Mouse (Mus musculus) ES-E14 (cell line): ENCODE measurements around the gene Amn. TPM values are rescaled to one million over a fixed set of nuclear protein-coding genes. Genes with fewer than 3 reads are reported as not detected.

ENCODE experiments used
- DNase-seq: peaks from one replicate; pipeline ENCODE4 v3.0.0-alpha.2; 2013; ENCODE audit warnings: low read depth, low spot score
- H3K27ac ChIP-seq: 2 replicates; pipeline ENCODE4 v1.5.1; 2012; ENCODE audit warnings: low read depth, mild to moderate bottlenecking, low read length, moderate library complexity, mixed read lengths; ENCODE audit not compliant: poor library complexity, insufficient read depth, severe bottlenecking
- H3K36me3 ChIP-seq: 2 replicates; pipeline ENCODE4 v1.6.1; 2012; ENCODE audit warnings: mild to moderate bottlenecking, low read length, moderate library complexity, mixed read lengths; ENCODE audit not compliant: control insufficient read depth, poor library complexity, insufficient read depth, severe bottlenecking
- H3K4me1 ChIP-seq, 2 experiments: fragments of 150-350 bp in 1 of 2; sonication (generic) in 1 of 2; 2 replicates each; pipeline ENCODE4 v1.6.1; 2012; ENCODE audit warnings: low read length in 2 of 2, mild to moderate bottlenecking in 1 of 2, mixed read lengths in 1 of 2; ENCODE audit not compliant: control insufficient read depth in 2 of 2, insufficient read depth in 2 of 2, poor library complexity in 1 of 2
- H3K4me3 ChIP-seq, 2 experiments: fragments of 150-350 bp in 1 of 2; sonication (generic) in 1 of 2; 2 replicates each; pipeline ENCODE4 v1.5.1; 2012; ENCODE audit warnings: low read length in 2 of 2, low read depth in 1 of 2, mild to moderate bottlenecking in 1 of 2, mixed read lengths in 1 of 2; ENCODE audit not compliant: insufficient read depth in 1 of 2, poor library complexity in 1 of 2, severe bottlenecking in 1 of 2
- H3K9ac ChIP-seq: 2 replicates; pipeline ENCODE4 v1.6.1; 2012; ENCODE audit warnings: low read depth, mild to moderate bottlenecking, low read length, mixed read lengths; ENCODE audit not compliant: poor library complexity, insufficient read depth, severe bottlenecking
- H3K9me3 ChIP-seq: fragments of 150-350 bp; sonication (generic); 2 replicates; pipeline ENCODE4 v1.6.1; 2012; ENCODE audit warnings: low read depth, mild to moderate bottlenecking, low read length; ENCODE audit not compliant: control insufficient read depth, insufficient read depth
- CHD2 ChIP-seq: IDR thresholded peaks from 2 replicates; pipeline ENCODE4 v1.6.1; 2014; ENCODE audit warnings: mild to moderate bottlenecking, low read depth, low read length, inconsistent platforms
- HCFC1 ChIP-seq: IDR thresholded peaks from 2 replicates; pipeline ENCODE4 v1.6.1; 2012; ENCODE audit warnings: low read length, inconsistent platforms, borderline replicate concordance; ENCODE audit not compliant: insufficient read depth
- MAFK ChIP-seq: IDR thresholded peaks from 2 replicates; pipeline ENCODE4 v1.6.1; 2014; ENCODE audit warnings: mild to moderate bottlenecking, low read depth, low read length, inconsistent platforms; ENCODE audit not compliant: insufficient read depth
- ZC3H11A ChIP-seq: IDR thresholded peaks from 2 replicates; pipeline ENCODE4 v1.6.1; 2012; ENCODE audit warnings: low read depth, mild to moderate bottlenecking, inconsistent platforms, low read length, borderline replicate concordance
- ZNF384 ChIP-seq: IDR thresholded peaks from 2 replicates; pipeline ENCODE4 v1.6.1; 2012; ENCODE audit warnings: low read depth, low read length, inconsistent platforms
- in situ Hi-C, 2 experiments: fragments of 600-800 bp; cut with MboI; formaldehyde crosslinking; loops; one replicate each; pipeline ENCODE4 v1.15.1; 2025; ENCODE audit warnings: low sequenced_read_pairs in 2 of 2, inconsistent platforms in 1 of 2; ENCODE audit not compliant: unreplicated experiment in 2 of 2
- total RNA-seq: library from RNA; depleted of rRNA; stranded (reverse); fragments of 300-350 nt; gene quantifications from 2 replicates; pipeline ENCODE4 v1.2.3, GENCODE M21; 2012

The Amn gene
- total RNA-seq, 1 experiment, result 15.5 TPM

GRCm38 (mm10) chr12:111274447-111275149 is 3.7 kb downstream of the Amn start:
- no peak for DNase-seq

GRCm38 (mm10) chr12:111275150-111275841 is 4.4 kb downstream of the Amn start:
- in situ Hi-C loops, result no loop called here
- no peak for DNase-seq
- Histone ChIP-seq H3K4me1 (peaks cover 0 to 10% of the 10 kb centered on the region in 2 experiments; a peak in 1 of 4 replicates), H3K9ac (no peak overlapping the region), H3K36me3 (no peaks in the 10 kb centered on the region), H3K4me3 (peak overlapping the region; percentile 51 to 52), H3K9me3 (no peaks in the 10 kb centered on the region), H3K27ac (no peak overlapping the region)
- TF ChIP-seq ZNF384 (no peak), MAFK (no peak), CHD2 (no peak), HCFC1 (no peak), ZC3H11A (no peak)

More at GRCm38 (mm10) chr12:111274447-111275149, 3.7 kb downstream of the Amn start:
- peaks cover 0 to 13% of the 10 kb centered on the region in 2 experiments; a peak in 1 of 4 replicates for H3K4me1 ChIP-seq
- no peak overlapping the region for H3K27ac ChIP-seq
- H3K4me3 ChIP-seq, result peak overlapping the region; percentile 51 to 52
- in situ Hi-C loops, result no loop called here
- no peak for TF ChIP-seq HCFC1
- no peaks in the 10 kb centered on the region for H3K9me3 ChIP-seq
- H3K36me3 ChIP-seq, result no peaks in the 10 kb centered on the region
- peak overlapping the region; percentile 2; the same call in 1 of the 2 replicates for H3K9ac ChIP-seq

- TF ChIP-seq HCFC1, result no peak
- TF ChIP-seq CHD2, result no peak
- TF ChIP-seq ZC3H11A, result no peak
- no peak for TF ChIP-seq MAFK
- TF ChIP-seq ZNF384, result no peak
- no peak overlapping the region for H3K27ac ChIP-seq
- in situ Hi-C loops, result no loop called here
- DNase-seq, result no peak
- H3K4me3 ChIP-seq, result no peak overlapping the region
- no peaks in the 10 kb centered on the region for H3K9me3 ChIP-seq
- no peak overlapping the region for H3K9ac ChIP-seq
- H3K4me1 ChIP-seq, result peaks cover 0 to 10% of the 10 kb centered on the region in 2 experiments; a peak in 1 of 4 replicates
- no peaks in the 10 kb centered on the region for H3K36me3 ChIP-seq
These were observed 5.5 kb downstream of the Amn start for GRCm38 (mm10) chr12:111276371-111276770.

DNA sequence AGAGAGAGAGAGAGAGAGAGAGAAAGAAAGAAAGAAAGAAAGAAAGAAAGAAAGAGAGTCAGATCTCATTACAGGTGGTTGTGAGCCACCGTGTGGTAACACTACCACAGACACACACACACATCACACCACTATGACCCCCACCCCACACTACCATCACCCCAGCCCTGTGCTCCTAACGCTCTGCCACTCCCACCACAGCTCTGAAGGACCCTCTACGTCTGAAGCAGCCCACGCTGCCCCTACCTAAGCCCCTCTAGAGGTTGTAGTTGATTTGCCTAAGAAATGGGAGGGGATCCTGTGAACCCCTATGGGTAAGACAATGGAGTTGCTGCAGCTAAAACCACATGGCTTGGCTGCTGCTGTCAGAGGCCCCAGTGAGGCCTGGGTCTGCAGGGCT is 12.7 kb downstream of the Amn start:
- no peaks in the 10 kb centered on the region for H3K36me3 ChIP-seq
- in situ Hi-C loops, result no loop called here
- no peak overlapping the region for H3K27ac ChIP-seq
- no peaks in the 10 kb centered on the region for H3K9me3 ChIP-seq
- DNase-seq, result no peak
- no peak overlapping the region for H3K9ac ChIP-seq
- peaks cover 0 to 5% of the 10 kb centered on the region in 2 experiments; a peak in 1 of 4 replicates for H3K4me1 ChIP-seq
- TF ChIP-seq CHD2, result no peak
- TF ChIP-seq ZC3H11A, result no peak
- TF ChIP-seq HCFC1, result no peak
- TF ChIP-seq ZNF384, result no peak
- TF ChIP-seq MAFK, result no peak
- no peak overlapping the region for H3K4me3 ChIP-seq
